Comparison of ENCODE assay signal across 8 mouse cellular contexts in genomic region chr6:34709946-34710682, GRCm38 (mm10).
DNase-seq lines count a peak whose midpoint lies in the region; ATAC-seq lines count a peak whose summit lies in the region.

No protein-coding gene starts in this region.

- DNase-seq in kidney, postnatal 4 days, result no peak
- peak; percentile 49 to 53 for DNase-seq in cerebellum, postnatal 25 days
- no peak for DNase-seq in hindbrain, embryonic 14.5 days (ENCODE audit: low spot score)
- no peak for DNase-seq in left cerebral cortex, adult 8-10 months (ENCODE audit: low spot score in 2 of 2)
- no peak for DNase-seq in gastrocnemius, postnatal 36 days

- no peaks in the 10 kb centered on the region for H3K27me3 ChIP-seq in kidney, embryonic 14.5 days (ENCODE audit: control insufficient read depth, insufficient read depth, low read length)
- H3K27me3 ChIP-seq in hindbrain, embryonic 14.5 days (ENCODE audit: control insufficient read depth, insufficient read depth, low read length), result no peaks in the 10 kb centered on the region
- no peaks in the 10 kb centered on the region for H3K27me3 ChIP-seq in midbrain, embryonic 15.5 days (replicated peaks)

- H3K4me3 ChIP-seq in kidney, embryonic 14.5 days (ENCODE audit: low read length), result peak overlapping the region; percentile 41
- peak overlapping the region; percentile 51 for H3K4me3 ChIP-seq in hindbrain, embryonic 14.5 days (replicated peaks; ENCODE audit: low read length)
- H3K4me3 ChIP-seq in midbrain, embryonic 15.5 days, result peak overlapping the region; percentile 59

- 9% methylated on average over 14 of the region's 14 CpGs for WGBS in kidney, embryonic 14.5 days
- 11% methylated on average over 14 of the region's 14 CpGs for WGBS in hindbrain, embryonic 14.5 days
- WGBS in midbrain, embryonic 15.5 days, result 11% methylated on average over 14 of the region's 14 CpGs

- H3K9ac ChIP-seq in kidney, embryonic 14.5 days (ENCODE audit: low read depth, low read length), result peak overlapping the region; percentile 58
- H3K9ac ChIP-seq in hindbrain, embryonic 14.5 days, result peak overlapping the region; percentile 75
- peak overlapping the region; percentile 74 for H3K9ac ChIP-seq in midbrain, embryonic 15.5 days

- ATAC-seq in kidney, embryonic 14.5 days (ENCODE audit: low FRiP score, low TSS enrichment), result no peak
- peak; percentile 44; the same call in 1 of the 2 replicates for ATAC-seq in hindbrain, embryonic 14.5 days (ENCODE audit: low FRiP score)
- ATAC-seq in midbrain, embryonic 15.5 days (replicated peaks), result no peak; the same call in none of the 2 replicates
- ATAC-seq in megakaryocyte-erythroid progenitor cell, adult 5-6 weeks (replicated peaks; ENCODE audit: low FRiP score, low TSS enrichment, poor library complexity, severe bottlenecking), result no peak

- no peaks in the 10 kb centered on the region for H3K36me3 ChIP-seq in kidney, embryonic 14.5 days (ENCODE audit: control insufficient read depth, insufficient read depth, low read length)
- H3K36me3 ChIP-seq in hindbrain, embryonic 14.5 days (replicated peaks; ENCODE audit: control insufficient read depth, insufficient read depth), result no peaks in the 10 kb centered on the region
- no peaks in the 10 kb centered on the region for H3K36me3 ChIP-seq in midbrain, embryonic 15.5 days (replicated peaks)

- peak overlapping the region; percentile 49 for H3K4me2 ChIP-seq in kidney, embryonic 14.5 days (replicated peaks; ENCODE audit: low read depth, low read length)
- H3K4me2 ChIP-seq in hindbrain, embryonic 14.5 days (replicated peaks), result peak overlapping the region; percentile 72
- peak overlapping the region; percentile 84 for H3K4me2 ChIP-seq in midbrain, embryonic 15.5 days

- intact Hi-C loops in gastrocnemius, postnatal 36 days (cut with DNase I), result no loop called here

- peak overlapping the region; percentile 65; the same call in 1 of the 2 replicates for H3K27ac ChIP-seq in kidney, embryonic 14.5 days (ENCODE audit: low read depth, low read length)
- peak overlapping the region; percentile 82 for H3K27ac ChIP-seq in hindbrain, embryonic 14.5 days
- peak overlapping the region; percentile 74 for H3K27ac ChIP-seq in midbrain, embryonic 15.5 days

- peaks cover 14% of the 10 kb centered on the region; the same call in 1 of the 2 replicates for H3K4me1 ChIP-seq in kidney, embryonic 14.5 days (ENCODE audit: control insufficient read depth, insufficient read depth, low read length)
- peaks cover 32% of the 10 kb centered on the region for H3K4me1 ChIP-seq in hindbrain, embryonic 14.5 days (replicated peaks; ENCODE audit: control insufficient read depth, insufficient read depth, low read length)
- H3K4me1 ChIP-seq in midbrain, embryonic 15.5 days, result peaks cover 33% of the 10 kb centered on the region

- no peaks in the 10 kb centered on the region; the same call in 1 of the 2 replicates for H3K9me3 ChIP-seq in kidney, embryonic 14.5 days (ENCODE audit: control insufficient read depth, low read length)
- no peaks in the 10 kb centered on the region for H3K9me3 ChIP-seq in hindbrain, embryonic 14.5 days (ENCODE audit: control insufficient read depth, low read length)
- H3K9me3 ChIP-seq in midbrain, embryonic 15.5 days, result no peaks in the 10 kb centered on the region

Comparison
In these comparisons a context has a peak if more than half of its experiments do, and no peak if none do; other contexts are left out.
1. DNase-seq: peak in cerebellum, postnatal 25 days (2 of 2); none in kidney, postnatal 4 days (0 of 2), hindbrain, embryonic 14.5 days (single experiment), left cerebral cortex, adult 8-10 months (0 of 2) and gastrocnemius, postnatal 36 days (0 of 2).
2. Peak in every context shown above with its lines, with median percentiles within 50 percentile points of each other: H3K27ac ChIP-seq, H3K4me2 ChIP-seq, H3K4me3 ChIP-seq and H3K9ac ChIP-seq.